Mouse (Mus musculus): Measurements from ENCODE around the gene Shc3.

DNA sequence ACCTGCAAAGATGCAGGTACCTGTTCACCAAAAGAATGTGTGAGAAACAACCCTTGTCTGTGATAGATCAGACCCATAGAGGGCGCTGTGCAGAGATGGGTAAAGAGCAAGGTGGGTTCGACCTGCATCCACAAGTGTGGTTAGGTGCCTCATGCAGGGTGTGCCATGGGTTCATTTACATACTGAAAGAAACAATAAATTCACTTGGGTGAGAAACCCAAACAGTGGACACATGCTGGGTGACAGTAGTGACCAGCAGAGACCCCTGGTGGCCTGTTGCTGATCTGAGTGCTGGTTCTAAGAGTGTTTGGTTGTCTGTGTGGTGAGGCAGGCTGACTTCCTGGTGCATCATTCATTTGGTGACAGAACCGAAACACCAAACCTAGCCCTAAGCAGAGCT lies 155.8 kb downstream of the Shc3 start:
- TF ChIP-seq CTCF (conservative IDR thresholded peaks at IDR 0.05; ENCODE audit: insufficient read depth, insufficient read length, low read depth, low read length), result peak; percentile 45; the same call in 1 of the 2 replicates
- TF ChIP-seq POLR2A (IDR thresholded peaks at IDR 0.05; ENCODE audit: low read depth, low read length), result no peak

Data from kidney, adult 2 months (tissue).